8 mouse cellular contexts compared by ENCODE assay signal in genomic region chr8:108759511-108760330, GRCm38 (mm10).
DNase-seq lines count a peak whose midpoint lies in the region; ATAC-seq and TF ChIP-seq lines count a peak whose summit lies in the region.

No protein-coding gene starts in this region.

- intact Hi-C loops in heart, postnatal 25 days (cut with DNase I), result loop anchor here (5.0 kb wide), 1 partner anchor 37 kb away; no protein-coding TSS in a partner anchor
- intact Hi-C loops in left cerebral cortex, adult 2 months (cut with DNase I), result no loop called here

- H3K9me3 ChIP-seq in heart, embryonic 10.5 days, result no peaks in the 10 kb centered on the region
- H3K9me3 ChIP-seq in hindbrain, embryonic 11.5 days (ENCODE audit: control insufficient read depth, low read length), result no peaks in the 10 kb centered on the region
- H3K9me3 ChIP-seq in midbrain, embryonic 12.5 days, result no peaks in the 10 kb centered on the region
- no peaks in the 10 kb centered on the region for H3K9me3 ChIP-seq in stomach, embryonic 15.5 days

- H3K27ac ChIP-seq in heart, embryonic 10.5 days, result peak overlapping the region; percentile 73; the same call in 1 of the 2 replicates
- peak overlapping the region; percentile 42; the same call in 1 of the 2 replicates for H3K27ac ChIP-seq in embryonic fibroblast, embryonic 13.5 days (ENCODE audit: insufficient read depth, low read length)
- peak overlapping the region; percentile 70 for H3K27ac ChIP-seq in hindbrain, embryonic 11.5 days (ENCODE audit: low read depth, low read length)
- H3K27ac ChIP-seq in left cerebral cortex, adult 2 months, result no peak overlapping the region
- peak overlapping the region; percentile 73 for H3K27ac ChIP-seq in midbrain, embryonic 12.5 days (replicated peaks)
- peak overlapping the region; percentile 40; the same call in 1 of the 2 replicates for H3K27ac ChIP-seq in stomach, embryonic 15.5 days

- H3K4me1 ChIP-seq in heart, embryonic 10.5 days, result peaks cover 67% of the 10 kb centered on the region
- peaks cover 20% of the 10 kb centered on the region for H3K4me1 ChIP-seq in embryonic fibroblast, embryonic 13.5 days (ENCODE audit: control insufficient read depth, insufficient read depth, low read length)
- H3K4me1 ChIP-seq in hindbrain, embryonic 11.5 days (replicated peaks; ENCODE audit: control insufficient read depth, insufficient read depth, low read length), result peaks cover 16% of the 10 kb centered on the region
- H3K4me1 ChIP-seq in midbrain, embryonic 12.5 days, result peaks cover 72% of the 10 kb centered on the region
- H3K4me1 ChIP-seq in stomach, embryonic 15.5 days, result peaks cover 29% of the 10 kb centered on the region

- no peak for DNase-seq in heart, embryonic 10.5 days (ENCODE audit: low spot score)
- DNase-seq in heart, postnatal 25 days (ENCODE audit: low spot score), result no peak
- DNase-seq in adrenal gland, postnatal 4 days (ENCODE audit: low spot score in 2 of 2), result peak; percentile 41 to 55
- DNase-seq in hindbrain, embryonic 11.5 days (ENCODE audit: low spot score), result peak; percentile 81
- DNase-seq in left cerebral cortex, adult 2 months (ENCODE audit: extremely low spot score in 1 of 2, low spot score in 2 of 2), result peak; percentile 29 to 59

- H3K36me3 ChIP-seq in heart, embryonic 10.5 days, result no peaks in the 10 kb centered on the region
- no peaks in the 10 kb centered on the region for H3K36me3 ChIP-seq in hindbrain, embryonic 11.5 days (ENCODE audit: control insufficient read depth, insufficient read depth, low read length)
- H3K36me3 ChIP-seq in midbrain, embryonic 12.5 days, result no peaks in the 10 kb centered on the region
- no peaks in the 10 kb centered on the region for H3K36me3 ChIP-seq in stomach, embryonic 15.5 days

- TF ChIP-seq POLR2A in embryonic fibroblast, embryonic 13.5 days (IDR thresholded peaks at IDR 0.05; ENCODE audit: low read depth, low read length), result no peak

- H3K4me3 ChIP-seq in heart, embryonic 10.5 days, result no peak overlapping the region
- H3K4me3 ChIP-seq in embryonic fibroblast, embryonic 13.5 days (ENCODE audit: insufficient read depth, low read length), result no peak overlapping the region
- no peak overlapping the region for H3K4me3 ChIP-seq in hindbrain, embryonic 11.5 days (ENCODE audit: low read depth, low read length)
- no peak overlapping the region for H3K4me3 ChIP-seq in left cerebral cortex, adult 2 months
- H3K4me3 ChIP-seq in midbrain, embryonic 12.5 days, result no peak overlapping the region
- no peak overlapping the region for H3K4me3 ChIP-seq in stomach, embryonic 15.5 days (replicated peaks)

- H3K27me3 ChIP-seq in heart, embryonic 10.5 days (ENCODE audit: insufficient read depth, poor library complexity, severe bottlenecking), result no peaks in the 10 kb centered on the region
- no peaks in the 10 kb centered on the region for H3K27me3 ChIP-seq in hindbrain, embryonic 11.5 days (ENCODE audit: control insufficient read depth, insufficient read depth, low read length)
- no peaks in the 10 kb centered on the region for H3K27me3 ChIP-seq in midbrain, embryonic 12.5 days
- H3K27me3 ChIP-seq in stomach, embryonic 15.5 days (replicated peaks), result no peaks in the 10 kb centered on the region

- no peak overlapping the region for H3K4me2 ChIP-seq in hindbrain, embryonic 11.5 days (replicated peaks; ENCODE audit: low read depth, low read length)
- H3K4me2 ChIP-seq in midbrain, embryonic 12.5 days (replicated peaks), result no peak overlapping the region; the same call in 1 of the 2 replicates
- no peak overlapping the region for H3K4me2 ChIP-seq in stomach, embryonic 15.5 days

- WGBS in heart, embryonic 10.5 days, result 68% methylated on average over 15 of the region's 15 CpGs
- WGBS in hindbrain, embryonic 11.5 days, result 62% methylated on average over 15 of the region's 15 CpGs
- 52% methylated on average over 15 of the region's 15 CpGs for WGBS in midbrain, embryonic 12.5 days
- WGBS in stomach, embryonic 15.5 days, result 54% methylated on average over 15 of the region's 15 CpGs

- no peak overlapping the region for H3K9ac ChIP-seq in hindbrain, embryonic 11.5 days (ENCODE audit: low read depth, low read length)
- H3K9ac ChIP-seq in midbrain, embryonic 12.5 days (replicated peaks), result no peak overlapping the region
- H3K9ac ChIP-seq in stomach, embryonic 15.5 days, result no peak overlapping the region

- peak; percentile 12; the same call in 1 of the 2 replicates for ATAC-seq in hindbrain, embryonic 11.5 days (ENCODE audit: low FRiP score)
- ATAC-seq in midbrain, embryonic 12.5 days (ENCODE audit: low FRiP score, low read depth), result peak; percentile 48
- no peak for ATAC-seq in stomach, embryonic 15.5 days (ENCODE audit: insufficient read depth, low FRiP score, low read depth)

- TF ChIP-seq CTCF in embryonic fibroblast, embryonic 13.5 days (IDR thresholded peaks at IDR 0.05; ENCODE audit: borderline replicate concordance, insufficient read depth, low read length), result 0 out of 2 replicates have a peak, but pooled peaks have one; percentile 3
- TF ChIP-seq CTCF in left cerebral cortex, adult 2 months (IDR thresholded peaks at IDR 0.05), result peak; percentile 83

Comparison
In these comparisons a context has a peak if more than half of its experiments do, and no peak if none do; other contexts are left out.
1. DNase-seq: peak in adrenal gland, postnatal 4 days (2 of 2), hindbrain, embryonic 11.5 days (single experiment) and left cerebral cortex, adult 2 months (2 of 2); none in heart, embryonic 10.5 days (single experiment) and heart, postnatal 25 days (single experiment).